Mouse (Mus musculus): ENCODE data around the gene Rho.

Gene Rho

DNA sequence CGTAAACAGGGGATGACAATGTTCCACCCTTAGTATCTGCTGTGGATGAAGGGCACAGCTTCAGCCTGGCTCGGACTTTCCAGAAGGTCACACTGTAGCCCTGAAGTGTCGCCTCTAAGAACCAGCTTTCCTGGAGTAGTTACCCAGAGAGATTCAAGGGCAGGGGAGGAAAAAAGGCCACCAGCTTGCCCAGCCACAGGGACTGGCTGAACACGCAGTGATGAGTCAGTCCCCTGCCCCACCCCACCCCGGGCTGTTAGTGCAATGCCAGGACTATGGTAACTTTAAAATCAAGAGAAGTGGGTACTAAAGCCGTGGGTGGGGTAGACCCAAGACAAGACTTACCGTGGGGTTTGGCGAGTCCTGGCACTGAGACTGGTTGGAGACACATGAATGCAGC is 44.1 kb downstream of the Rho start:
- DNase-seq (ENCODE audit: low read depth, low spot score), result no peak

DNA sequence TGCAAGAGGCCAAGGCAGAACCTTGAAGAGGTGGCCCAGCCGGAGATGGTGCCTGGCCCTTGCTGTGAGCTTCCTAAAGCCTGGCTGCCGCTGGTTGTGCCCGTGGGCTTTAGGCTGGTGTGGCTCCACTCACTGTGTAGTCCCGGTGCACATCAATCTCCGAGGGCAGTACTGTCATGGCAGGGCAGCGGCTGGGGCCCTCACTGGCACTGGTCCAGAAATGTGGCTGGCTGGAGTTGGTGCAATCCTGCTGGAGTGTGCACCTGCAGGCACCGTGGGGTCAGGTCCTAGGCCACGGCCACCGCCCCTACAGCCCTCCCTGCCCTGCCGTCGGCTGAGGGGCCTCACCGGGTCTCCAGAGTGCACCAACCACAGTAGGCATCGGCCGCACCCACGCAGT is 46.3 kb downstream of the Rho start:
- DNase-seq (ENCODE audit: low read depth, low spot score), result no peak

DNA sequence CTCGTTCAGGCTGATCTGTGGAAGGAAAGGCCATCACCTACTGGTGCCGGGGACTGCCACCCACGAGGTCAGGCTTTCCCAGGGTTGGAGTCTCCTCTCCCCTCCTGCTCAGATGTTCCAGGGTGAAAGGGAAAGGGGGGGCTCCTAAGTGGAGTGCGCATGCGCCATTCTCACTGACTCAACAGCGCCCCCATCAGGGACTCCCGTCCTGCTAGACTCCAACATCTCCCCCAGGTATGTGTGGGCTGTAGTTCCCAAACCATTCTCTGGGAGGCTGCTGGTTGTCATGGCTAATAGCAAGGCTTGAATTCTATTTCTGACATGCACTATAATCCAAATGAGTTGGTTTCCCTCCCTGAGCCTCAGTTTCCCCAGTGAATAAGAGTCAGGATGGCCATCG is 47.0 kb downstream of the Rho start:
- DNase-seq (ENCODE audit: low read depth, low spot score), result peak; percentile 39

DNA sequence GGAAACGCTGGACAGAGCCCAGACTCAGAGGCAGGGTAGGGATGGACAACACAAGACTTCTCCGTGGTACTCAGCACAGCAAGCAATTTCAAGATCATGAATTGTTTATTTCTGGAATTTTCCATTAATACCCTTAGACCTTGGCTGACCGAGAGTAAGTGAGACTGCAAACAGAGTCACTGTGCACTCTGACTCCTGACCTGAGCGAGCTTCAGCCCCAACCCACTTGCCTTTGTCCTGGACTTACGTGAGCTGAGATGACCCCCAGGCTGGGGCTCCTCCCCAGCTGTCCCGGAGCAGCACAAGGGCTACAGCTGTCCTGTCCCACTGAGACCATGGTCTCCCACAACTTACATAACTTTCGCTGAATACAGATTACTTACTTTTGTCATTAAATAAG is 51.3 kb downstream of the Rho start:
- DNase-seq (ENCODE audit: low read depth, low spot score), result no peak

DNA sequence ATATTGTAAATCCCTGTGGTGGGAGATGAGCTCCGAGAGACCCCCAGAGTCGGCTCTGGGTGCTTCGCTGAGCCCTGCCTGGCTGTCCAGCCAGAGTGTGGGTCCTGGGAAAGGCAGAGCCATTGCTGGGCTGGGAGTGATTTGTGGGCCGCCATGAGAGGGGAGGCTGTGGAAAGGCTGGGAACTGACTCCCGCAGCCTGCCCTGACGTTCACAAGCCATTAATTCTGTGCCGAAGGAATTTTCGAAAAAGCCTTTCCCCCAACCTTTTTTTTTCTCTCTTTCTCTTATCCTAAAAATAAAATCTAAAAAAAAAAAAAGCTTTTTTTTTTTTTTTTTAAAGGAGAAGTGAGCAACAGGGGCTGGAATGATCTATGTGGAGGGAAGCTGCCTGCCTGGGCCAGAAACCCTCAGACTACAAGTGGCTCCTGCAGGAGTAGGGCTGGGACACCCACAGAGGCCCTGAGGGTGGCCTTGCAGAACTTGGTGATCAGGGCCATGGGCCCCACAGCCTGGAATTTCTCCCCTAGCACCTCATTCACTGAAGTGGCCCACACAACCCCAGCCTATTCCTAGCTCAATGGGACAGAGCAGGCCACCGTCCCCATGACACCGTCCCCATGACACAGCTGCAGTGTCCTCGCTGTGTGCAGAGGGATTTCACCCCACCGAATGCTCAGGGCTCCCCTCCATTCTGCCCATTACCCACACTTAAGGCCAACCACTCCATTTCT is 51.9 kb downstream of the Rho start:
- no peak for DNase-seq (ENCODE audit: low read depth, low spot score)

DNA sequence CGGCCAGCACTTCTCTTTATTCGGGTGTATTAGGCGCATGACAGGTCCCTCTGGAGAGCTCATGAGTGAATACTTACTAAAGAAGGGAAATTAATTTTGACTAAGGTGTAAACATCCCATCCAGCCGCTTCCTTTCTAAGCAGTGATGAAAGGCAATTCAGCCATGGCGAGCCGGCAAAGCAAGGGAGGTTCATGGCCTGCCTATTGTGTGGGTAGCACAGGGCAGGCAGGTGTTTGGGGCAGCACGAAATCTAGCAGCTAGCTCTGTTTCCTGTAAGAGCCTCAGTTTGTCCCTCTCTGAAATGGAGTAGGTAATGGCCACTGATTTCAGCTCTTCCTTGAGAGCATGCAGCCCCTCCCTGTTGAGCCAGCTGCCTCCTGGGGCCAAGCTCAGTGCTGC is 53.0 kb downstream of the Rho start:
- DNase-seq (ENCODE audit: low read depth, low spot score), result no peak

DNA sequence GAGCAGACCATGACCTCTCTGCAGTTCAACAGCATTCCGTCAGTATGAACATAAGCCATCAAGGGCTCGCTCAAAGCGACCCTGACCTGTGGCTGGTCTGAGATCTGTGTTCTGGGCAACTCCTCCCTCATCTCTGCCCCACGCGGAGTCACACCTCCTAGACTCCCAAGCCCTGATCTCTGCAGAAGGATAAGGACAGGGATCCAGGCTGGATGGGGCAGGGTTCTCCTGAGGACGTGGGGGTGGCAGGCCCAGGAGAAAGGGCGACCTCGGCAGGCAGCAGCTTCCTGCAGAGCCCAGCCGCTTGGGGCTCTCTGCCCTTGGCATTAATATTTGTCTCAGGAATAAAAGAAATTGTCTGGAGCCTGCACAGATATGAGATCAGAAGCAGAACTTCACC is 54.1 kb downstream of the Rho start:
- no peak for DNase-seq (ENCODE audit: low read depth, low spot score)

DNA sequence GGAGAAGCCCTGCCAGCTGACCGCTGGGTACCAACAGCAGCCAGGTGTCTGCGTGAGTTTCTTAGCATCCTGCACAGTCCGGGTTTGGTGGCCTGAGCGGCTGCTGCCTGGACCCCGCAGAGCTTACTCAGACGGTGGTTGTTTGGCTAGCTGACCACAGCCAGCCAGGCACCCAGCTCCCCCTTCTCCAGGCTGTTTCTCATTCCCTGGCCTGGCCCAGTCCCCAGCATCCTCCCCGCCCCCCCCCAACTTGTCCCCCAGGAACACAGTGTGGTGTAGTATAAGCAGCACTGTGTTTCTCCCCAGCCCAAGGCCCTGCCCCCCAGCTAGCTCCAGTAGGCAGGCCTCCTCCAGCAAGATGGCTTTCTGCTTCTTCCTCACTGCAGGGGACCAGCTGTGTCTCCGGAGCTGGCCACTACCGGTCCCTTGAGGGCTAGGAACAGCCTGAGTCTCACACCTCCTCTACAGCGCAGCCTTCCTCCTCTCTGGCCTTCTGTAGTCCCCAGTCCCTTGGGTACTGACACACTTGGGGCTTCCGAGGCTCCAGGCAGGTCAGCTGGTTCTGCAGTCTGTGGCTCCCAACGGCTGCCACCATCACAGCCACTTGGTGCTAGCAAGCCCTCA is 55.0 kb downstream of the Rho start:
- no peak for DNase-seq (ENCODE audit: low read depth, low spot score)

DNA sequence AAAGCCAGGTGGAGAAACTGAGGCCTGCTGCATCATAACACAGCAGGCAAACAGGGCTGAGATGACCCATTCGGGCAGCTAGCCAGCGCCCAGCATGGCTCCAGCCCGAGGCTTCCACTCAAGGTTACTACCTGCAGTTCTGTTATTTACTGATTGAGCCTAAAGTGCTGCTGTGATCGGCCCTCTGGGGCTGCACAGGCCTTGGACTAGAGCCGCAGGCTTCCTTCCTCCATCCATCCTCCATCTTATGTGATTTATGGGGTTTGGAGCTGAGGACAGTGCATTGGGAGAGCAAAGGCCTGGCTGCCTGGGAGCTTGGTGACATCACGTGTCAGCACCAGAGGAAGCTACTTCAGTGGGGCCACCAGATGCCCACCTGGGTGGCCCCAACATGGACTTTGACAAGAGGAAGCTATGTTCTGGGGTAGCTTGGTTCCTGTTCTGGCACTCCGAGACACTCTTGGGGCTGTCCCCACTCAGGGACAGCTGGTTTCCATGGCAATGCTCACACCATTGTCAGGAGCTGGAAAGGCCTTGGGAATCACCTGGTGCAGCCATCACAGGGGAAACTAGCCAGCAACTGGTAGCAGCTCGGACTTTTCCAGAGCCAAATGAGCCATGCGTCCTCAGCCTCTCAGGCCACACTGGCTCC is 55.7 kb downstream of the Rho start:
- DNase-seq (ENCODE audit: low read depth, low spot score), result no peak

DNA sequence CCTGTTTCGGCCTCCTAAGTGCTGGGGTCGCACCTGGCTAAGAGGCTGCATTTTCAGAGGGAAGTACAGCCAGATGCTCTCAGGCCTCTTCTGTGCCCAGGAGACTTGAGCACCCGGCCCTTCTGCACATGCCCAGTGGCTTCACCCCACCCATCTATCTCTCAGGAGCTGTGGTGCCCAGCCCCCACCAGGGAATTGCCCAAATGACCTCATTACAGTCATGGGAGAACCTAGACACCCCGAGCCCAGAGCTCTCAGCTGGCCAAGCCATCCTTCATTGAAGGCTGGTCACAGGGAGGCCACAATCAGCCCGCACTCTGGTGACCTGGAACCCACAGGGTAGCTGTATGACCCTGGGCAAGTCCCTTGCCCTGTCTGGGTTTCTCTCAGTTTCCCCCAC is 57.5 kb downstream of the Rho start:
- no peak for DNase-seq (ENCODE audit: low read depth, low spot score)

DNA sequence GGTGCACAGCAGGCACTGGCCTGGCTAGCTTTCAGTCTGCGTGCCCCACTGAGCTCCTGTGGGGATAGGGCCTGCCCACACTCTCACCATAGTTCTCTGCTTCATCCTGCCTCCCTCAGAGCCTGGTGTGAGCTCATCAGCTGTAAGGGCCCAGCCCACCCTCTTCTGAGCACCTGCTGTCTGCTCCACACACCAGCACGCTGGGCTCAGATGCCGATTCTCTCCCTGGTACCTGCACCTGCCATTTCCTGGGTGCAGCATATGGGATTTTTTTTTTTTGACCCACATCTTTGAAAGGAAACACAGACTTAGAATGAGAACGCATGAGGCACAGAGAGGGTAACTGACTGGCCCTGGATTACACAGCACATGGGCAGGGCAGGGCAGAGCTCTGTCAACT is 58.1 kb downstream of the Rho start:
- no peak for DNase-seq (ENCODE audit: low read depth, low spot score)

Measured in ES-CJ7 (cell line).